ENCODE assay signal across 31 mouse cellular contexts in genomic region chr14:27013658-27014057, GRCm38 (mm10). TPM values are rescaled to one million over a fixed set of nuclear protein-coding genes. Genes with fewer than 3 reads are reported as not detected.
DNase-seq lines count a peak whose midpoint lies in the region; ATAC-seq and TF ChIP-seq lines count a peak whose summit lies in the region.
"Had no signal": no experiment of that assay in that cellular context is flagged by ENCODE, and none has a peak within 500 bp of the region (broad histone marks: within the 10 kb centered on the region; RNA-seq: fewer than 3 reads in every experiment).

No protein-coding gene starts in this region.

- no peak for TF ChIP-seq CTCF in liver, postnatal 0 days (IDR thresholded peaks at IDR 0.05; ENCODE audit: low read depth)
- no peak for TF ChIP-seq CTCF in lung, postnatal 0 days (IDR thresholded peaks at IDR 0.05)

- H3K4me2 ChIP-seq in liver, embryonic 13.5 days = no peak overlapping the region
- no peak overlapping the region for H3K4me2 ChIP-seq in liver, postnatal 0 days (ENCODE audit: low read depth, low read length)
- H3K4me2 ChIP-seq in lung, postnatal 0 days (replicated peaks; ENCODE audit: low read depth, low read length) = no peak overlapping the region
- H3K4me2 ChIP-seq: limb, embryonic 15.5 days; midbrain, embryonic 13.5 days had no signal

- no peak for TF ChIP-seq EP300 in liver, postnatal 0 days (IDR thresholded peaks at IDR 0.05; ENCODE audit: low read depth)
- no peak for TF ChIP-seq EP300 in lung, postnatal 0 days (IDR thresholded peaks at IDR 0.05)

- no peaks in the 10 kb centered on the region for H3K9me3 ChIP-seq in liver, embryonic 13.5 days (replicated peaks)
- H3K9me3 ChIP-seq in liver, postnatal 0 days (ENCODE audit: low read length) = no peaks in the 10 kb centered on the region
- no peaks in the 10 kb centered on the region for H3K9me3 ChIP-seq in lung, postnatal 0 days (ENCODE audit: low read length)
- H3K9me3 ChIP-seq: G1E; limb, embryonic 10.5 days; limb, embryonic 15.5 days; midbrain, embryonic 13.5 days had no signal

- H3K27me3 ChIP-seq in liver, embryonic 13.5 days = no peaks in the 10 kb centered on the region
- no peaks in the 10 kb centered on the region for H3K27me3 ChIP-seq in liver, postnatal 0 days (ENCODE audit: insufficient read depth, low read length)
- H3K27me3 ChIP-seq in lung, postnatal 0 days (replicated peaks; ENCODE audit: insufficient read depth, low read length) = no peaks in the 10 kb centered on the region
- H3K27me3 ChIP-seq: limb, embryonic 15.5 days; midbrain, embryonic 13.5 days; Patski had no signal

- DNase-seq in liver, embryonic 13.5 days = no peak
- no peak for DNase-seq in liver, postnatal 0 days
- DNase-seq in lung, postnatal 0 days (ENCODE audit: low spot score) = peak; percentile 59
- DNase-seq in lung, postnatal 10 days = no peak
- DNase-seq in lung, postnatal 25 days (ENCODE audit: low spot score) = peak; percentile 24
- DNase-seq in neural tube, embryonic 10.5 days (ENCODE audit: extremely low spot score, low spot score) = no peak
- no peak for DNase-seq in c-Kit-positive CD71-positive TER-119-positive erythroid progenitor cells, embryonic 14.5 days (ENCODE audit: low spot score)
- DNase-seq: adrenal gland, adult 2 months; adrenal gland, postnatal 36 days; cerebellum, adult 2 months; cerebellum, postnatal 14 days; gastrocnemius, adult 2 months; gastrocnemius, postnatal 36 days; heart, adult 2 months; heart, postnatal 14 days; kidney, adult 8-10 months; kidney, postnatal 10 days; right cerebral cortex, postnatal 25 days; thymus, postnatal 14 days had no signal

- 40% methylated on average over 4 of the region's 4 CpGs for WGBS in liver, embryonic 13.5 days (ENCODE audit: insufficient replicate concordance)
- 48% methylated on average over 4 of the region's 4 CpGs for WGBS in liver, postnatal 0 days (ENCODE audit: insufficient replicate concordance)
- 31% methylated on average over 4 of the region's 4 CpGs for WGBS in lung, postnatal 0 days

- no peak overlapping the region for H3K27ac ChIP-seq in liver, embryonic 13.5 days
- no peak overlapping the region for H3K27ac ChIP-seq in liver, postnatal 0 days (ENCODE audit: low read depth)
- no peak overlapping the region for H3K27ac ChIP-seq in lung, postnatal 0 days (ENCODE audit: low read length)
- H3K27ac ChIP-seq: gastrocnemius, adult 2 months; heart, adult 2 months; limb, embryonic 10.5 days; limb, embryonic 15.5 days; macrophage; midbrain, embryonic 13.5 days had no signal

- H3K4me1 ChIP-seq in liver, embryonic 13.5 days (replicated peaks) = peaks cover 4% of the 10 kb centered on the region; the same call in 1 of the 2 replicates
- no peaks in the 10 kb centered on the region for H3K4me1 ChIP-seq in liver, postnatal 0 days (ENCODE audit: insufficient read depth)
- no peaks in the 10 kb centered on the region for H3K4me1 ChIP-seq in lung, postnatal 0 days (ENCODE audit: insufficient read depth, low read depth, low read length)
- H3K4me1 ChIP-seq: limb, embryonic 15.5 days; midbrain, embryonic 13.5 days had no signal

- peak; percentile 34; the same call in 1 of the 2 replicates for ATAC-seq in liver, embryonic 13.5 days (ENCODE audit: low read depth)
- ATAC-seq in liver, postnatal 0 days = no peak
- ATAC-seq in lung, postnatal 0 days = peak; percentile 49
- ATAC-seq: forebrain, embryonic 16.5 days; hindbrain, embryonic 16.5 days; midbrain, embryonic 13.5 days; Patski had no signal

- no peak overlapping the region for H3K9ac ChIP-seq in liver, embryonic 13.5 days
- no peak overlapping the region for H3K9ac ChIP-seq in liver, postnatal 0 days (replicated peaks)
- no peak overlapping the region for H3K9ac ChIP-seq in lung, postnatal 0 days (replicated peaks; ENCODE audit: low read depth)
- H3K9ac ChIP-seq: limb, embryonic 15.5 days; midbrain, embryonic 13.5 days had no signal

- no peaks in the 10 kb centered on the region for H3K36me3 ChIP-seq in liver, embryonic 13.5 days
- no peaks in the 10 kb centered on the region for H3K36me3 ChIP-seq in liver, postnatal 0 days (replicated peaks; ENCODE audit: insufficient read depth, low read length)
- no peaks in the 10 kb centered on the region for H3K36me3 ChIP-seq in lung, postnatal 0 days (ENCODE audit: insufficient read depth, low read length)
- H3K36me3 ChIP-seq: G1E; limb, embryonic 10.5 days; limb, embryonic 15.5 days; midbrain, embryonic 13.5 days had no signal

- H3K4me3 ChIP-seq in liver, embryonic 13.5 days (replicated peaks) = no peak overlapping the region
- H3K4me3 ChIP-seq in liver, postnatal 0 days (ENCODE audit: low read depth, low read length) = no peak overlapping the region
- H3K4me3 ChIP-seq in lung, postnatal 0 days (ENCODE audit: low read depth, low read length) = no peak overlapping the region
- H3K4me3 ChIP-seq: erythroblast, embryonic 14.5 days; gastrocnemius, adult 2 months; heart, adult 2 months; limb, embryonic 10.5 days; limb, embryonic 15.5 days; midbrain, embryonic 13.5 days had no signal

RNA-seq across cellular contexts. Expression of gene Hesx1, which starts 19.4 kb away (rescaled TPM):
- 17.0 and 17.7 TPM in 2 replicates for polyA plus RNA-seq in liver, embryonic 13.5 days (2015; fragmentation: Nextera tagmentation; extraction: Ambion mirVana)
- 1.5 and 2.3 TPM in 2 replicates for polyA plus RNA-seq in liver, postnatal 0 days (2015; fragmentation: Nextera tagmentation; extraction: Ambion mirVana)
- not detected in 2 replicates for polyA plus RNA-seq in lung, postnatal 0 days (2015; fragmentation: Nextera tagmentation; extraction: Ambion mirVana)
- polyA plus RNA-seq: adrenal gland, adult 2 months; cerebellum, adult 2 months; cortical plate, adult 2 months; forebrain, embryonic 16.5 days; G1E; heart, adult 2 months; large intestine, adult 2 months; limb, embryonic 15.5 days; midbrain, embryonic 13.5 days; neural tube, embryonic 11.5 days; Patski had no signal

RNA-seq across cellular contexts. Expression of gene Il17rd, which starts 25.1 kb away (rescaled TPM):
- 0.09 and 0.17 TPM in 2 replicates for polyA plus RNA-seq in liver, embryonic 13.5 days (2015; fragmentation: Nextera tagmentation; extraction: Ambion mirVana)
- 0.11 and 0.12 TPM in 2 replicates for polyA plus RNA-seq in liver, postnatal 0 days (2015; fragmentation: Nextera tagmentation; extraction: Ambion mirVana)
- 2.1 and 2.2 TPM in 2 replicates for polyA plus RNA-seq in lung, postnatal 0 days (2015; fragmentation: Nextera tagmentation; extraction: Ambion mirVana)
- polyA plus RNA-seq: G1E had no signal

RNA-seq across cellular contexts. Expression of gene Appl1, which starts 42.6 kb away (rescaled TPM):
- polyA plus RNA-seq in liver, embryonic 13.5 days (2015; fragmentation: Nextera tagmentation; extraction: Ambion mirVana) = 6.0 and 8.6 TPM in 2 replicates
- 8.9 and 9.6 TPM in 2 replicates for polyA plus RNA-seq in liver, postnatal 0 days (2015; fragmentation: Nextera tagmentation; extraction: Ambion mirVana)
- 27.8 and 29.9 TPM in 2 replicates for polyA plus RNA-seq in lung, postnatal 0 days (2015; fragmentation: Nextera tagmentation; extraction: Ambion mirVana)

Comparison
In these comparisons a context has a peak if more than half of its experiments do, and no peak if none do; other contexts are left out.
1. DNase-seq: peak in lung, postnatal 0 days (single experiment) and lung, postnatal 25 days (single experiment); none in liver, embryonic 13.5 days (single experiment), liver, postnatal 0 days (single experiment), lung, postnatal 10 days (single experiment), neural tube, embryonic 10.5 days (single experiment) and c-Kit-positive CD71-positive TER-119-positive erythroid progenitor cells, embryonic 14.5 days (single experiment).